Mouse (Mus musculus) neural tube, embryonic 12.5 days (tissue): ENCODE results near the gene Sun2. TPM values are rescaled to one million over a fixed set of nuclear protein-coding genes. Genes with fewer than 3 reads are reported as not detected.

ENCODE experiments used
- ATAC-seq: fragments of 200-750 bp; cut with Nextera tagmentation; 2 replicates; pipeline ENCODE4 v1.8.0; 2017; ENCODE audit warnings: low read depth, mild to moderate bottlenecking, moderate TSS enrichment, moderate library complexity; ENCODE audit not compliant: low FRiP score
- H3K27ac ChIP-seq: fragments of 300-500 bp; sonication (generic); 2 replicates; pipeline ENCODE4 v1.5.1; 2016
- H3K27me3 ChIP-seq: fragments of 300-500 bp; sonication (generic); replicated peaks from 2 replicates; pipeline ENCODE4 v1.6.1; 2016; ENCODE audit warnings: mild to moderate bottlenecking
- H3K36me3 ChIP-seq: fragments of 300-500 bp; sonication (generic); 2 replicates; pipeline ENCODE4 v1.6.1; 2016; ENCODE audit warnings: mild to moderate bottlenecking
- H3K4me1 ChIP-seq: fragments of 300-500 bp; sonication (generic); 2 replicates; pipeline ENCODE4 v1.6.1; 2016
- H3K4me2 ChIP-seq: fragments of 300-500 bp; sonication (generic); replicated peaks from 2 replicates; pipeline ENCODE4 v1.6.1; 2016; ENCODE audit warnings: mild to moderate bottlenecking
- H3K4me3 ChIP-seq: fragments of 300-500 bp; sonication (generic); 2 replicates; pipeline ENCODE4 v1.5.1; 2016
- H3K9ac ChIP-seq: fragments of 300-500 bp; sonication (generic); 2 replicates; pipeline ENCODE4 v1.6.1; 2016; ENCODE audit warnings: mild to moderate bottlenecking
- H3K9me3 ChIP-seq: fragments of 300-500 bp; sonication (generic); 2 replicates; pipeline ENCODE4 v1.6.1; 2016; ENCODE audit warnings: mild to moderate bottlenecking
- WGBS: fragments of 180-500 bp; shearing (Covaris S2); methylation state at CpG from one replicate; pipeline ENCODE4 v1.1.7; 2016; 5-methylcytosine and 5-hydroxymethylcytosine counted together
- polyA plus RNA-seq: library from polyadenylated mRNA; unstranded; fragments of >200 nt; fragmentation: Nextera tagmentation; extraction: Ambion mirVana; gene quantifications from 2 replicates; pipeline ENCODE4 v1.2.1, GENCODE M21; 2016

The Sun2 gene
- polyA plus RNA-seq, 1 experiment from 2014 or later, result 8.0 TPM

DNA sequence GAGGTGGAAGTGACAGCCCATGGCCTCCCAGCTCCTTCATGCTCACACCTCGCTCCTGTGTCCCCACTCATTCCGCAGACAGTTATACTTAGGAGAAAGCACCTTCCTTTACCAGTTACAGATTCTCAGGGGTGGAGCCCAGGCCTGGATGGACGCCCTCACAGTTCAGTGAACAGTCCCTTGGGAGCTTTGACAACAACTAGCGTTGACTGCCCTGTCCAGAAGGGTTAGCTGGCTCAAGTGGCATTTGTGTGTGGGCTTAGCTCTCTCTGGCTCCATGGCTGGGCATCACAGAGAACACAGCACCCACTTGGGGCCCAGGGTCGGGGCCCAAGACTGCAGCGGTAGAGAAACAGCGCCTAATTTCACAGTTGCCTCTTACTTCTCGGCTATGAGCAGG, 8.0 kb downstream of the Sun2 start:
- Histone ChIP-seq H3K36me3 (peaks cover 89% of the 10 kb centered on the region), H3K9me3 (no peaks in the 10 kb centered on the region), H3K4me1 (no peaks in the 10 kb centered on the region), H3K4me2 (no peak overlapping the region), H3K27ac (no peak overlapping the region), H3K4me3 (no peak overlapping the region), H3K27me3 (no peaks in the 10 kb centered on the region), H3K9ac (no peak overlapping the region)
- no peak for ATAC-seq
- WGBS, result 84% methylated on average over 8 of the region's 8 CpGs

DNA sequence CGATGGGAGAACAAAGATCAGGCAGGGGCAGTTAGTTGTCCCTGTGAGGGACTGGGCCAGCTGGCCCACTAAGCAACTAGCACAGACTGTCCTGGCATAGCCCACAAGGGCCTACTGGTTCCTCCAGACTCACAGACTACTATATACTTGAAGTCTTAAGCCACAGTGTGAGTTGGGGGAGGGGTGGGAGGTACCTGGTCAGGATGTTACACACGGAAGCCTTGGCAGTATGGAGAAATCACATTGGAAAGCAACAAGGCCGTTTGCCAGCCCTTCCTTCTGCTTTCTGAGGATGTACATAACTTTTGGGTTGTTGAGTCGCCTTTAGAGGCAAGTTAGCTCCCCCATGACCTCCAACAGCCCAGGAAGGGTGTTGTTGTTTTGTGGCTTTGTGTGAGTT, 8.7 kb downstream of the Sun2 start:
- no peak for ATAC-seq
- no peak overlapping the region for H3K9ac ChIP-seq
- no peaks in the 10 kb centered on the region for H3K27me3 ChIP-seq
- no peaks in the 10 kb centered on the region for H3K9me3 ChIP-seq
- no peak overlapping the region for H3K4me3 ChIP-seq
- H3K4me1 ChIP-seq, result no peaks in the 10 kb centered on the region
- H3K4me2 ChIP-seq, result no peak overlapping the region
- no peak overlapping the region for H3K27ac ChIP-seq
- WGBS, result 76% methylated on average over 4 of the region's 4 CpGs
- peaks cover 89% of the 10 kb centered on the region for H3K36me3 ChIP-seq

DNA sequence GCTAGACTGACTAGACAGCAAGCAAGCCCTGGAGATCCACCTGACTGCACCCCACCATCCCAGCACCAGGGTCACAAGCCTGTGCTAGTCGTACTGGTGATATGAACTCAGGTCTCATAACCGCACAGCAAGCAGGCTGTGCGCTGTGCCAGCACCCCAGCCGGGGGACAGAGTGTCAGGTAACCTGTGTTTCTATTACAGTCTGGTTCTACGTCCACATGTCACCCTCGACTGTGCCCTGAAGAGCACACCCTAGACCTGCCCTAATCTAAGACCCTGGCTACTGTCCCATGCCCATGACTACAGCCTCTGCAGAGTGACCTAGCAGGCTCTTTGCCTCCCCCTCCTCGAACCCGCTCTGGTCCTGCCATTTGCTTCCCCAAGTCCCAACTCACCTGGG, 9.1 kb downstream of the Sun2 start:
- Histone ChIP-seq H3K4me3 (no peak overlapping the region), H3K27ac (no peak overlapping the region), H3K36me3 (peaks cover 89% of the 10 kb centered on the region), H3K27me3 (no peaks in the 10 kb centered on the region), H3K9ac (no peak overlapping the region), H3K4me2 (no peak overlapping the region), H3K4me1 (no peaks in the 10 kb centered on the region), H3K9me3 (no peaks in the 10 kb centered on the region)
- ATAC-seq, result no peak
- 93% methylated on average over 8 of the region's 8 CpGs for WGBS

- 84% methylated on average over 7 of the region's 7 CpGs for WGBS
- no peak overlapping the region for H3K4me3 ChIP-seq
- ATAC-seq, result no peak
- H3K4me2 ChIP-seq, result no peak overlapping the region
- H3K27me3 ChIP-seq, result no peaks in the 10 kb centered on the region
- no peak overlapping the region for H3K27ac ChIP-seq
- H3K9ac ChIP-seq, result no peak overlapping the region
- peaks cover 89% of the 10 kb centered on the region for H3K36me3 ChIP-seq
- no peaks in the 10 kb centered on the region for H3K4me1 ChIP-seq
- no peaks in the 10 kb centered on the region for H3K9me3 ChIP-seq
These were observed 10.8 kb downstream of the Sun2 start for GRCm38 (mm10) chr15:79731554-79731953.

DNA sequence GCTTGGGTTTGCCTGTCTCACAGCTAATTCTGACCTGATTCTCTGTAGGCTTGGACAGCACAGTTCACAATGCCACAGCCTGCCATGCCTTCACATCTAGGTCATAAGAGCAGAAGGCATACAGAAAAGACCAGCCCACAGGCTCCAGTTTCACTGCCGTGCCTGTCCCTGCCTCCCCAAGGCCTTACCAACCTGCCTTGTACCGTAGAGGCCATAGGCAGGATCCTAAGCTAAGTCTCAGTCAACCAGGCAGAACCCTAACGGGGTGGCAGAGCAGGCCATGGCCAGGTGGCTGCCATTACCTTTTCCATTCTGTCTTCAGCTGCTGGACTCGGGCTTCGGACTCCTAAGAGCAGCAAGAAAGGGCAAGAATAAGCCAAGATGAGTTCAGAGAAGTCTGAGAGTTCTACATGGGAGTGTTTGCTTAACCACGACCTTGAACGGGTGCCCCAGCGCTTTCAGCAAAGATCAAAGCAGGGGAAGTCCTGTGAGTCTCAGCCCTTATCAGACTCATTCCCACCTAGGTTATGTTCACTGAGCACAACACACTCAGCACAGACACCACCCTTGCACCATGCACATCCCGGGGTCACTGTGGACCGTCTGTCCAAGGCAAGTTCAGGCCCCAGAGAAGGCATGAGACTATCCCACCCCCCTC, 13.5 kb downstream of the Sun2 start:
- no peak for ATAC-seq
- peaks cover 91% of the 10 kb centered on the region for H3K36me3 ChIP-seq
- no peaks in the 10 kb centered on the region for H3K9me3 ChIP-seq
- H3K4me1 ChIP-seq, result no peaks in the 10 kb centered on the region
- WGBS, result 94% methylated on average over 10 of the region's 10 CpGs
- no peaks in the 10 kb centered on the region for H3K27me3 ChIP-seq
- no peak overlapping the region for H3K9ac ChIP-seq
- H3K4me3 ChIP-seq, result no peak overlapping the region
- no peak overlapping the region for H3K27ac ChIP-seq
- no peak overlapping the region for H3K4me2 ChIP-seq

GRCm38 (mm10) chr15:79728311-79728710, 14.0 kb downstream of the Sun2 start:
- Histone ChIP-seq H3K9me3 (no peaks in the 10 kb centered on the region), H3K27me3 (no peaks in the 10 kb centered on the region), H3K9ac (no peak overlapping the region), H3K27ac (no peak overlapping the region), H3K4me1 (no peaks in the 10 kb centered on the region), H3K36me3 (peaks cover 88% of the 10 kb centered on the region), H3K4me2 (no peak overlapping the region), H3K4me3 (no peak overlapping the region)
- 66% methylated on average over 5 of the region's 5 CpGs for WGBS
- ATAC-seq, result no peak

GRCm38 (mm10) chr15:79727840-79728239, 14.5 kb downstream of the Sun2 start:
- 91% methylated on average over 6 of the region's 6 CpGs for WGBS
- H3K36me3 ChIP-seq, result peaks cover 84% of the 10 kb centered on the region
- no peak for ATAC-seq
- no peak overlapping the region for H3K4me2 ChIP-seq
- no peaks in the 10 kb centered on the region for H3K4me1 ChIP-seq
- no peak overlapping the region for H3K9ac ChIP-seq
- no peaks in the 10 kb centered on the region for H3K27me3 ChIP-seq
- no peaks in the 10 kb centered on the region for H3K9me3 ChIP-seq
- H3K27ac ChIP-seq, result no peak overlapping the region
- no peak overlapping the region for H3K4me3 ChIP-seq

DNA sequence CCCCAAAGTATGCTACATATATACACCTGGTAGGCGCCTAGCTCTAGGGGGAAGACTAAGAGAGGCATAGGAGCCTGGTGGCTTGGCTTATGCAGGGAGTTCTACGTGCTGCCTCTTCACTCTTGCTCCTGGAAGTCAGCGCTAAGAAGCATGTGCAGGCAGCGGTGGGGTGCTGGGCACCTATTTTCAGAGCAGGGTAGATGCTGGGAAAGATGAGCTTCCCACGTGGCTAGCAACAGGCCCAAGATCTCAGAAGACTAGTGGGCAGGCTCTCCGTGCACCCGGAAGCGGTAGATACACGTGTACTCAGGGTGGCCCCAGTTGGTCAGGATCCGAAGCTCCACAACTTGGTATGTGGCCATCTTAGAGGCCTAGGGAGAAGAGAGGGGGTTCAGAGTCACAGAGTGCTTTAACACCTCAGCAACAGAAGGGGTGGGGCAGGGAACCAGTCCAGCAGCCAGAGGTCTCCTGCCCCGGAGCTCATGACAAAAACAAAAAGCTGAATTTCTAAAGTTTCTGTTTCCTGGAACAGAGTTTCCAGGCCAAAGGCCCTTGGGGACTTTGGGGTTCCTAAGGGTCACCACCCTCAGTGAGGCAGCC, 17.0 kb downstream of the Sun2 start:
- ATAC-seq, result no peak
- Histone ChIP-seq H3K36me3 (peaks cover 78% of the 10 kb centered on the region), H3K9ac (no peak overlapping the region), H3K27me3 (no peaks in the 10 kb centered on the region), H3K4me2 (no peak overlapping the region), H3K27ac (no peak overlapping the region), H3K9me3 (no peaks in the 10 kb centered on the region), H3K4me1 (no peaks in the 10 kb centered on the region), H3K4me3 (no peak overlapping the region)
- 93% methylated on average over 11 of the region's 11 CpGs for WGBS

- 44% methylated on average over 1 of the region's 1 CpGs for WGBS
- Histone ChIP-seq H3K36me3 (peaks cover 78% of the 10 kb centered on the region), H3K4me1 (no peaks in the 10 kb centered on the region), H3K9ac (no peak overlapping the region; the same call in 1 of the 2 replicates), H3K4me2 (no peak overlapping the region), H3K4me3 (no peak overlapping the region), H3K27ac (no peak overlapping the region), H3K27me3 (no peaks in the 10 kb centered on the region), H3K9me3 (no peaks in the 10 kb centered on the region)
- ATAC-seq, result no peak
These were observed 18.9 kb downstream of the Sun2 start for GRCm38 (mm10) chr15:79723439-79723838.

GRCm38 (mm10) chr15:79720796-79721195, 21.5 kb downstream of the Sun2 start:
- Histone ChIP-seq H3K4me3 (no peak overlapping the region), H3K36me3 (peaks cover 78% of the 10 kb centered on the region), H3K4me2 (no peak overlapping the region), H3K27me3 (no peaks in the 10 kb centered on the region), H3K9me3 (no peaks in the 10 kb centered on the region), H3K9ac (no peak overlapping the region), H3K27ac (no peak overlapping the region), H3K4me1 (no peaks in the 10 kb centered on the region)
- 88% methylated on average over 4 of the region's 4 CpGs for WGBS
- no peak for ATAC-seq

GRCm38 (mm10) chr15:79720267-79720666, 22.1 kb downstream of the Sun2 start:
- 94% methylated on average over 8 of the region's 8 CpGs for WGBS
- Histone ChIP-seq H3K4me1 (no peaks in the 10 kb centered on the region), H3K4me2 (no peak overlapping the region), H3K4me3 (no peak overlapping the region), H3K27ac (no peak overlapping the region), H3K36me3 (peaks cover 78% of the 10 kb centered on the region), H3K9ac (no peak overlapping the region), H3K9me3 (no peaks in the 10 kb centered on the region), H3K27me3 (no peaks in the 10 kb centered on the region)
- ATAC-seq, result no peak

- Histone ChIP-seq H3K4me2 (no peak overlapping the region), H3K27ac (no peak overlapping the region), H3K27me3 (no peaks in the 10 kb centered on the region), H3K4me3 (no peak overlapping the region), H3K9me3 (no peaks in the 10 kb centered on the region), H3K4me1 (no peaks in the 10 kb centered on the region), H3K36me3 (peaks cover 91% of the 10 kb centered on the region), H3K9ac (no peak overlapping the region)
- WGBS, result 90% methylated on average over 6 of the region's 6 CpGs
- no peak for ATAC-seq
These were observed 25.6 kb downstream of the Sun2 start for GRCm38 (mm10) chr15:79716710-79717109.

GRCm38 (mm10) chr15:79715646-79716045, 26.7 kb downstream of the Sun2 start:
- Histone ChIP-seq H3K4me3 (no peak overlapping the region), H3K9ac (no peak overlapping the region), H3K4me2 (no peak overlapping the region), H3K27me3 (no peaks in the 10 kb centered on the region), H3K4me1 (no peaks in the 10 kb centered on the region), H3K27ac (no peak overlapping the region), H3K36me3 (peaks cover 96% of the 10 kb centered on the region), H3K9me3 (no peaks in the 10 kb centered on the region)
- 95% methylated on average over 7 of the region's 7 CpGs for WGBS
- ATAC-seq, result no peak
